Mouse (Mus musculus) hematopoietic multipotent progenitor cell, adult 10-12 weeks (in vitro differentiated cells): ENCODE results near the gene Tgfbrap1. TPM values are rescaled to one million over a fixed set of nuclear protein-coding genes. Genes with fewer than 3 reads are reported as not detected.

Experiments
- polyA plus RNA-seq: library from polyadenylated mRNA; stranded (reverse); fragments of >175 nt; gene quantifications from 2 replicates; pipeline ENCODE4 v1.2.3, GENCODE M21; 2012; ENCODE audit warnings: low replicate concordance

The Tgfbrap1 gene
- 12.0 and 13.7 TPM in 2 replicates for polyA plus RNA-seq

DNA sequence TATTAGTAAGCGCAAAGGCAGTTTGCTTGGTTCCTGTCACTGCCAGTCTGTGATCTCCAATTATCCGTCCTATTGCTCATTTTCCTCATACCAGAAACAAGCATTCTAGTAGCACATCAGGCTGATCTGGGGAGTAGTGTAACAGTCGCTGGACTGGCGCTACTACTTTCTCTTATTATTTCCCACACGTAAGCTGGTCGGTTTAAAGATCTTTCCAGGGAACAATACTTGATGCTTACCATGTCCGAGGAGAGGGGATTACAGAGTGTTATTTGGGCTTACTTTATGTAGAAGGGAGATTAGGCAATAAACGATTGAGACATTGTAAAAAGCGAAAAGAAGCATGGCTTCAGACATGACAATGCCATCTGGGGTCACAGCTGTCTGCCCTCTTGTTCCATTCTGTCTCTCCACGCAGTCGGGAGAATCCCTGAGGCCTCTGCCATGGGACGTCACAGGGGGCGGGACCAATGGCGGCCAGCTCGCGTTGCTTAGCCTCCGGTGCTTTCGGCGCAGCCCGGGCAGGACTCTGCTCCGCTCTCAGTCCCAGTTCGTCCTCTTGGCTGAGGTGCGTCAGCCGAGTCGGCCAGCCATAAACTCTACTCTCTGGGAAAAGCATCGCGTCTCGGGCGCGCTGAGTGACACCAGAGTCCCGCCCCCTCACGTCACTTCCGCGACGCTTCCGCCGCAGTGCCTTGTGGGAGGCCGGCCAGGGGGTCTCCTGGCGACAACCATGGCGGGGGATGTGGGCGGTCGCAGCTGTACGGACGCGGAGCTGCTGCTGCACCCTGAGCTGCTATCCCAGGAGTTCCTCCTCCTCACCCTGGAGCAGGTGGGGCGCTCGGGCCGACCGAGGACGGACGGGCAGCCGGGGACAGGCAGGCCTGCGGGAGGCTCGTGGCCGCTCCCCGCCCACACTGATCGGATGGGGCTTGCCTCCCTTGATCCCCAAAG, at the start of gene Tgfbrap1, which contains the start of gene AI597479:
Gene Tgfbrap1 (minus strand): TSS at position 607 of the 954 bp plus-strand sequence.
Gene AI597479 (plus strand): TSS at position 680 of the 954 bp plus-strand sequence.

Other genes with a start within 250 kb of the Tgfbrap1 start
- 20.5 and 37.6 TPM in 2 replicates for gene Mrps9, start 247.4 kb downstream of the Tgfbrap1 start, polyA plus RNA-seq
- 0.28 and 1.3 TPM in 2 replicates for gene Gpr45, start 145.8 kb downstream of the Tgfbrap1 start, polyA plus RNA-seq
- gene AI597479, start 73 bp upstream of the Tgfbrap1 start, polyA plus RNA-seq: 1.2 and 1.5 TPM in 2 replicates
- gene Fhl2, start 98.3 kb upstream of the Tgfbrap1 start, polyA plus RNA-seq: 0.53 and 2.7 TPM in 2 replicates